Mouse (Mus musculus) layer of hippocampus, postnatal 36 days (tissue): ENCODE results near the gene Fbxw10. TPM values are rescaled to one million over a fixed set of nuclear protein-coding genes. Genes with fewer than 3 reads are reported as not detected.

ENCODE experiments used
- DNase-seq, 2 experiments: peaks; one replicate each; pipeline ENCODE4 v3.0.0; 2022
- total RNA-seq, 2 experiments: library from RNA; stranded (reverse); gene quantifications; 2 replicates each; pipeline ENCODE4 v1.2.3; 2021

Gene Fbxw10
- 1 to 10 TPM; 1.4 to 1.6 TPM for total RNA-seq

GRCm38 (mm10) chr11:62846961-62847654 is at the start of gene Fbxw10:
Gene Fbxw10, plus strand, starts transcription at chr11:62847069.
- peak; percentile 10 to 14 for DNase-seq

GRCm38 (mm10) chr11:62804119-62804518 is 42.8 kb upstream of the Fbxw10 start:
- no peak for DNase-seq

- no peak for DNase-seq
Measured at GRCm38 (mm10) chr11:62807965-62808364, 38.9 kb upstream of the Fbxw10 start.

GRCm38 (mm10) chr11:62809201-62809600 is 37.7 kb upstream of the Fbxw10 start:
- no peak for DNase-seq

GRCm38 (mm10) chr11:62812268-62812667 is 34.6 kb upstream of the Fbxw10 start:
- no peak for DNase-seq

- DNase-seq: no peak
Measured at GRCm38 (mm10) chr11:62813497-62813896, 33.4 kb upstream of the Fbxw10 start.

- DNase-seq: no peak
Measured at GRCm38 (mm10) chr11:62813970-62814624, 32.8 kb upstream of the Fbxw10 start.

- DNase-seq: no peak
Measured at GRCm38 (mm10) chr11:62814625-62815024, 32.2 kb upstream of the Fbxw10 start.

GRCm38 (mm10) chr11:62815438-62815837 is 31.4 kb upstream of the Fbxw10 start:
- DNase-seq: no peak

- DNase-seq: no peak
Measured at GRCm38 (mm10) chr11:62816591-62816990, 30.3 kb upstream of the Fbxw10 start.

GRCm38 (mm10) chr11:62819059-62819686 is 27.7 kb upstream of the Fbxw10 start:
- no peak for DNase-seq

- DNase-seq: peak in 1 of 2 experiments; percentile 12
Measured at GRCm38 (mm10) chr11:62820059-62820541, 26.8 kb upstream of the Fbxw10 start, which contains the start of gene Trim16. Gene Trim16, plus strand, starts transcription at chr11:62820231.

- DNase-seq: no peak
Measured at GRCm38 (mm10) chr11:62820661-62821437, 26.0 kb upstream of the Fbxw10 start.

GRCm38 (mm10) chr11:62821893-62822292 is 25.0 kb upstream of the Fbxw10 start:
- no peak for DNase-seq

GRCm38 (mm10) chr11:62824211-62824610 is 22.7 kb upstream of the Fbxw10 start:
- no peak for DNase-seq

GRCm38 (mm10) chr11:62825222-62826105 is 21.4 kb upstream of the Fbxw10 start:
- no peak for DNase-seq

GRCm38 (mm10) chr11:62826106-62826733 is 20.6 kb upstream of the Fbxw10 start:
- no peak for DNase-seq

- DNase-seq: no peak
Measured at GRCm38 (mm10) chr11:62827135-62827534, 19.7 kb upstream of the Fbxw10 start.

GRCm38 (mm10) chr11:62827911-62828310 is 19.0 kb upstream of the Fbxw10 start:
- DNase-seq: no peak

- DNase-seq: no peak
Measured at GRCm38 (mm10) chr11:62830387-62830786, 16.5 kb upstream of the Fbxw10 start.

- no peak for DNase-seq
Measured at GRCm38 (mm10) chr11:62831906-62832305, 15.0 kb upstream of the Fbxw10 start.
